Mouse (Mus musculus): ENCODE measurements around the gene Clip2.

Clip2 gene

DNA sequence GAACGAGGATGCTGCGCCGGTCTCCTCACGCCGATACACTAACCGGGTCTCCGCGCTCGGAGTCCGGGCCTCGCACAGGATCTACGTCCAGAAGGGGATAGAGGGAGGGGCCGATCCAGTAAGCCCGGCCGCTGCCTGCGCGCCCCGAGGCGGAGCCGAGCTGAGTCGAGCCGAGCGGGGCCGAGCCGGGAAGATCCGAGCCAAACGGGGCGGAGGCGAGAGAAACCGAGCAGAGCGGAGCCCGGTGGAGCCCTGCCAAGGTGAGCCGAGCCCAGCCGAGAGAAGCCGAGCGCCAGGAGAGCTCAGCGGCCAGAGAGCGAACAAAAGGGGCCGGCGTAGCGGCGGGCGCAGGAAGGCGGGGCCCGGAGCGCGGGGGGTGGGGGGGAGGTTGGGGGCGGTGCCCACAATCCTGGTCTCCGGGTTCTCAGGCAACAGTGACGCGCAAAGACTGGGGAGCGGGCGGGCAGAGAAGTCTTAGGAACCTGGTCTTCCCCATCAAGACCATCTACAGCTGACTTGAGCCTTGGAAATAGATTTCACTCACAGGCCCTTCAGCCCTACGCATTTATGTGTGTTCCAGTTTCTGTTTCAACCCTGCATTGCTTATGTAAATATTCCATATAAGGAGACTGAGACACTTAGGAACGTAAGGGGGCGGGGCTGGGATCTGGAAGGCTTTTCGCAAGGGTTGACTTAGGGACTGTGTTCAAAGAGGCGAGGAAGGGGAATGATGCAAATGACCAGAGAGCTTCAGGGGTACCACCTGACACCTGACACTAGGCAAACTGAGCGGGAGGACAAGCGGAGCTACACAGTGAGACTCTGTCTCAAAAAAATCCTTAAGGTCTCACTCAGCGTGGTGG is at the start of gene Clip2:
Gene Clip2, minus strand, starts transcription at position 325 of the 863 bp plus-strand sequence.
- DNase-seq = peak; percentile 98 to 100

- no peak for DNase-seq
Measured at GRCm38 (mm10) chr5:134597711-134598110, 45.5 kb upstream of the Clip2 start.

GRCm38 (mm10) chr5:134593093-134593492 is 40.9 kb upstream of the Clip2 start:
- DNase-seq = no peak

DNA sequence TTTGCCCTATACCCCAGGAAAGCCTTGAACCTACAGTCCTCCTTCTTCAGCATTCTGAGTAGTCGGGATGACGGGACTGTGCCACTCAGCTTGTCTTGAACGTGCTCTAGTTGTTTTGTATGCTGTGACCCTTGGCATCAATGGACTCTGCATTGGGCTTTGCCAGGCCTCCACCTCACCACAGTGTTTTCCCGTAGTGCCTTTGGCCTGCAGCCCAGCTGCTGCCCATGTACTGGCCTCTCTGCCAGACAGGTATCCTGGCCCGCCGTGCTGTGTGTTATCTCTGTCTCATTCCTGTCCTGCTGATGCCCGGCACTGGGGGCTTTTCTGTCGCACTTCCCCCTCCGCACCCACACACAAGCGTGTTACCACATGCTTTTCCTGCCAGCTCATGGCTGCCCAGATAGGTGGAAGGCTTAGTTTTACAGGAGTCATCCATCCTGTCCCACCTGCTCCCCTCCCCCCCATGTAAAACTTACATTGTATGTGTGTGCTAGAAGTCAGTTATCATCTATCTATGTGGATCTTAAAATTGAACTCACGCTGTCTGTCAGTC is 39.9 kb upstream of the Clip2 start:
- peak; percentile 34 to 39 for DNase-seq

DNA sequence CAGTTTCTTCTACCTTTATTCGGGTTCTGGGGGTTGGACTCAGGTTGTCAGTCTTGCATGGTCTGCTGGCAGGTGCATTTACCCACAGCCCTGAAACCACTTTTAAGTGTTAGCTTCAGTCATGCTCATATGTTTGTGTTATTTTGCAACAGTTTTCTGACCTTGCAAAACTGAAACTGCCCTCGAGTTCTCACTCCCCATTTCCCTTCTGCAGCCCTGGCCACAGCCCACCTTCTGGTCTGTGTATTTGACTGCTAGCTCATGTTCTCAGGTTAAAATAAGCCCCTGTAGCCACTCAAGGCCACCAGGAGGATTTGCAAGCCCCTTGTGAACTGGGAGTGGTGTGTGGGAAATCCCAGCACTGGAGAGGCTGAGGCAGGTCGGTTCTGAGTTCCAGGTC is 37.7 kb upstream of the Clip2 start:
- DNase-seq = no peak

DNA sequence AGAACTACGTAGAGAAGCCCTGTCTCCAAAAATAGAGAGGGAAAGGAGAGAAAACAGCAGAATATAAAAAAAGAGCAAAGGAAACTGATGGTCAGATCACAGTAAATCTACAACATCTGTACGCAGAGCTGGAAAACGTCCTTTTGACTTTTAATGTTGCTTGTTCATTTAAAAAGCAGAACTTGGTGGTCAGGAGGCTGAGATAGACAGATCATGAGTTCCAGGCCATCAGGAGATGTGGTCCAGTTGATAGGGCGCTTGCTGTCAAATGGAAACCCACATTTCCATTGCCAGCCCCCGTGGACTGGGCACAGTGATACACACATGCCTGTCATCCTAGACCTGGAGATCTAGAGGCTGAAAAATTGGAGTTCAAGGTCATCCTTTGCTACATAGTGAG is 32.6 kb upstream of the Clip2 start:
- DNase-seq = no peak

DNA sequence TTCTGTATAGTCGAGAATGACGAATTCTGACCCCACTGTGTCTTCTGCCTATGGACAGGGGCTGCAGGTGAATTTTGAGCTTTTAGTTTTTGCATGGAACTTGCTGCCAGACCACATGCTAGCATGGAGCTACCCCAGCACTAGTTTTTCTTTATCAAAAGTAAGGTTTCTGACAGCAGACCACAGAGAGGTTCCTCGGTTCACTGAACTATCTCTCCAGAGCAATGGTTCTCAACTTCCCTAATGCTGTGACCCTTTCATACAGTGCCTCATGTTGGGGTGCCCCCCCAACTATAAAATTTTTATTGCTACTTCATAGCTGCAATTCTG is 31.6 kb upstream of the Clip2 start:
- no peak for DNase-seq

GRCm38 (mm10) chr5:134583006-134583883 is 31.0 kb upstream of the Clip2 start:
- DNase-seq = peak in 1 of 2 experiments; percentile 12

DNA sequence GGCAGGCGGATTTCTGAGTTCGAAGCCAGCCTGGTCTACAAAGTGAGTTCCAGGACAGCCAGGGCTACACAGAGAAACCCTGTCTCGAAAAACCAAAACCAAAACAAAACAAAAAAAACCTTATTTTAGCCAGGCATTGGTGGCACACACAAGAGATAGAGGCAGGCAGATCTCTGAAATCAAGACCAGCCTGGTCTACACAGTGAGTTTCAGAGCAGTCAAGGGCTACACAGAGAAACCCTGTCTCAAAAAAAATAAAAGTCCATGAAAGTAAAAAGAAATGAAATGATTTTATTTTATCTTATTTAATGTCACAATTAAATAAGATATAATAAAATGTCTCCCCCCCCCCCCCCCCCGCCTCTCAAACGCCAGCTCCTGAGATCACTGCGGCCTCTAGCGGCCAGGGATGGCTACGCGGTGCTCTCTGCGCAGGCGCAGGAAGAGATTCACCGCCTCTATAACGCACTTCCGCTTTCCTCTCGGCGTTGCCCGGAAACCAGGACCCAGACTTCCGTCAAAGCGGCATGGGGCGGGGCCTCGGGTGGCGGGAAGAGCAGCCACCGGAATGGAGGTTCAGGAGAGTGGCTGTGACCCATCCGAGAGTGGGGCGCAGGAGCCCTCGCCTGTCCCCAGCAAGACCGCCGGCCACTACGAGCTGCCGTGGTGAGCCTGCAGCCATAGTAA is 30.1 kb upstream of the Clip2 start:
- peak; percentile 97 to 99 for DNase-seq

DNA sequence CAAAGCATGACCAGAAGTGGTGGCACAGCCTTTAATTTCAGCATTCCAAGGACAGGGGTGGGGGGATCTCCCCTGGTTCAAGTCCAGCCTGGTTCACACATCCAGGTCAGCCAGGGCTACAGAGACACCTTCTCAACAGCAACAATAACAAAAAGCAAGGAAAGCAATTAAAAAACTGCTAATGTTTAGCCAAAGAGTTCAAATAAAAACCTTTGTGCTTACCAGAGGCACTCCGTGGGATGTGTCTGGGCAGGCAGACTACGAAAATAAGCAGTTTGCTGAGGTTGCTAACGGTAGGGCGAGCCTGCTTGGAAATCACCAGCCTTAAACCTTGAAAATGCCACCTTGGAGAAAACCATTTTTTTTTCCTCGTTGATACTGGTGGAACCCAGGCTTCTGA is 28.9 kb upstream of the Clip2 start, which contains the start of gene Rfc2:
Gene Rfc2, plus strand, starts transcription at position 221 of the 400 bp plus-strand sequence.
- no peak for DNase-seq

DNA sequence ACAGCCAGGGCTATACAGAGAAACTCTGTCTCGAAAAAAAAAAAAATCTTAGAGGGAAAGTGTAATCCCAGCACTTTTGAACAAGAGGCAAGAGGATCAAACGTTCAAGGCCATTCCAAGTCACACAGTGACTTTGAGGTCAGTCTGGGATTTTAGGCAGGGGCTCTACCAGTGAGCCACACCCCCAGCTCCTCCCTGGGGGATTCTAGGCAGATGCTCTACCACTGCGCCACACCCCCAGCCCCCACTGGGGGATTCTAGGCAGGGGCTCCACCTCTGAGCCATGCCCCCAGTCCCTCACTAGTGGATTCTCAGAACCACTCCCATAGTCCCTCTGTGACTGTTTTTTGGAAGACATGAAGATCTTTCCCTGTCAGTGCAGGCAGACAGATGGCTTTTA is 26.9 kb upstream of the Clip2 start:
- no peak for DNase-seq

- no peak for DNase-seq
Measured at GRCm38 (mm10) chr5:134577534-134577933, 25.3 kb upstream of the Clip2 start.

- no peak for DNase-seq
Measured at GRCm38 (mm10) chr5:134576517-134577220, 24.4 kb upstream of the Clip2 start.

DNA sequence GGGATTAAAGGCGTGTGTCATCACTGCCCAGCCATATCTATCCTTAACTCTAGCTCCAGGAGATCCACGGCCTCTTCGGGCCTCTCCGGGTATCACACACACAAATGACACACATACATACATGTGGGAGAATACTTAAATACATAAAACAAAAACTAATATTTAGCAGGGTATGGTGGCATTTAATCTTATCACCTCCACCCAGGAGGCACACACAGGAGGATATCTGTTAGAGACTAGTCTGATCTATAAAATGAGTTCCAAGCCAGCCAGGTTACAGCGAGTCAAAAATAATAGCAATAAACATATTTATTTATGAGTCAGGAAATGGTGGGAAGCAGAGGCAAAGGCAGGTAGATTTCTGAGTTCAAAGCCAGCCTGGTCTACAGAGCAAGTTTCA is 23.6 kb upstream of the Clip2 start:
- DNase-seq = no peak

- no peak for DNase-seq
Measured at GRCm38 (mm10) chr5:134572508-134573214, 20.4 kb upstream of the Clip2 start.

GRCm38 (mm10) chr5:134571730-134572507 is 19.7 kb upstream of the Clip2 start:
- peak; percentile 61 to 63 for DNase-seq

GRCm38 (mm10) chr5:134568964-134569491 is 16.8 kb upstream of the Clip2 start:
- DNase-seq = no peak

GRCm38 (mm10) chr5:134568030-134568429 is 15.8 kb upstream of the Clip2 start:
- DNase-seq = no peak

- no peak for DNase-seq
Measured at GRCm38 (mm10) chr5:134567445-134567844, 15.2 kb upstream of the Clip2 start.

GRCm38 (mm10) chr5:134565696-134566095 is 13.5 kb upstream of the Clip2 start:
- DNase-seq = no peak
